Mouse (Mus musculus): ENCODE measurements at regions not wholly inside any gene's neighbourhood (a gene's known extent, or its start where the extent isn't known, plus 50 kb on each side); places are given as distances from the start of the nearest gene placed in this dataset.

- no peak for DNase-seq
These were observed 50.6 kb upstream of the Larp1 start for GRCm38 (mm10) chr11:57958233-57958632.

DNA sequence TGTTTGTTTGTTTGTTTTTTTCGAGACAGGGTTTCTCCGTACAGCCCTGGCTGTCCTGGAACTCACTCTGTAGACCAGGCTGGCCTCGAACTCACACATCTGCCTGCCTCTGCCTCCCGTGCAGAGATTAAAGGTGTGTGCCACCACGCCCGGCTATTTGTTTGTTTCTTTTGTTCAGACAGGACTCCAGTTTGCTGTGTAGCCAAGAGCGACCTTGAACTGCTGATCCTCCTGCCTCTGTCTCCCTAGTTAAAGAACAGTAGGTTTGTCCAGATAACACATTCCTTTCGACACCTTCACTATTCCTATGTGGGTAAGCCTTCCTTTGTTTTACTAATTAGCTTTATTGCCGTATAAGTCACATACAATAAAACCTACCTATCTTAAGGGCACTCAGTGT is 52.0 kb upstream of the Larp1 start:
- DNase-seq, result no peak

GRCm38 (mm10) chr11:57956076-57956475 is 52.8 kb upstream of the Larp1 start:
- no peak for DNase-seq

DNA sequence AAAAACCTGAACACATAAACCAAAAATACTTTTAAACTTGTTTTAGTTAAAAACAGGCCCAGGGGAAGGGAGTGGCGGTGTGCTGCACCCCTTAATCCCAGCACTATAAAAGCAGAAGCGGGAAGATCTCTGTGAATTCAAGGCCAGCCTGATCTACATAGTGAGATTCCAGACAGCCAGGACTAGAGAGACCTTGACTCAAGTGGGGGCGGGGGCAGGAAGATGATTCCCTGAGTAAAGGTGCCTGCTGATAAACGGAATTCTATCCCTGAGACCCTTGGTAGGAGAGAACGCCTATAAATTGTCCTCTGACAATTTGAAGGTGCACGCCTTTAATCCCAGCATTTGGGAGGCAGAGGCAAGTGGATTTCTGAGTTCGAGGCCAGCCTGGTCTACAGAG is 53.4 kb upstream of the Larp1 start:
- no peak for DNase-seq

DNA sequence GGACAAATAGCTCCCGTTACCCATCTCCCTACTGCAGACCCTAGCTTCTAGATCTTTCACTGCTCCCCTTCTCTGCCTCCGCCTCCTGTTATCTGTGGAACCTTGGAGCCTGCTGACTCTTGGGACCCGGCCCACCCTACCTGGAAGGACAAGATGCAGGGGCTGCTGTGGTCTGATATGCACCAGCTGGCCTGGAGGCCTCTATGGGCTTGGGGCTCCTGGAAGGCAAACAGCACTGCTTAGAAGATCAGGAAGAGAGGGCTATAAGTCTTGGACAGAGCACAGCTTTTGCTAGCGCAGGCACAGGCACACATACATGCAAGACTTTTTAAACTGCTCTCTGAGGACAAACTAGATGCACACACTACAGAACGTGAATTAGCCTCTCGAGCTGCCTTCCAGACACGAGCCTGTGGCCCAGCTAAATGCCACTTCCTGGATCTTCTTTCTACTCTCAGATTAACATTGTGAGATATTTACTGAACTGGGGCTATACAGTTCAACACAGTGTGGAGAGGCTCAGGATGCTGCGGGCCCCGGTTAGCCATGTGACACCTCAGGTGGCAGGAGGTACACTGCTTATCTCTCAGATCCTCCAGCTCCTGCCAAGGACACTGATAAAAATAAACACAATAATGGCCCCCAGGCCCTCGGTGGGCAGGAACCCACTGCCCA is 54.2 kb upstream of the Larp1 start:
- DNase-seq, result no peak

GRCm38 (mm10) chr11:57953694-57954093 is 55.2 kb upstream of the Larp1 start:
- no peak for DNase-seq

DNA sequence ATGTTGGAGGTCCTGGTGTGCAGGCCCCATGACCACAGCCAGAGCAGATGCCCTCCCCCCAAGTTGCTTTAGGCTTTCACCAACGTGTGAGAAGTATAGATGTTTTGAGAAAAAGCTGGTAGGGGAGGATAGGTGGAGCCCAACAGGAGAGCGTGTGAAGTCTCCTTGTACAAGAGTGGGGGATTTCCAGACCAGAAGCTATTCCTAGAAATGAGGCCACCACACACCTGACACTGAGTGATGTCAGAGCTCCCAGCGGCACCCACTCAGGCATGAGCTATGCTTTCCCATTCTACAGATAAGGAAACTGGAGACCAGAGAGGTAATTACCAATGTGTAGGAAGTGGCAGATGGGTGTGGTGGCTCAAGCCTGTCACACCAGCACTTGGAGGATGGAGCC is 56.2 kb upstream of the Larp1 start:
- no peak for DNase-seq

GRCm38 (mm10) chr11:57951541-57952326 is 57.1 kb upstream of the Larp1 start:
- no peak for DNase-seq

DNA sequence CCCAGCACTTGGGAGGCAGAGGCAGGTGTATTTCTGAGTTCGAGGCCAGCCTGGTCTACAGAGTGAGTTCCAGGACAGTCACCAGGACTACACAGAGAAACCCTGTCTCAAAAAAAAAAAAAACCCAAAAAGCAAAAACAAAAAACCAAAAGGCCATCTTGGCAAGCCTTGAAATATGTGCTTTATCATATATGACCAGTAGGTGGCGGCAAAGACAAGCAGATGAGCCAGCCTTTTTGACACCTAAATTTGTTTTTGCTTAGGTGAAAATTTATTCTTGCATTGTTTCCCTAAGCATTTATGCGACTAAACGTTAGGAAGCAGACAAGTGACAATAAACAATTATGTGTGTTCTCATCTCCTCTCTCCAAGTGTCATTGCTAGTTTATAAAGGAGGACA is 57.9 kb upstream of the Larp1 start:
- peak; percentile 34 for DNase-seq

DNA sequence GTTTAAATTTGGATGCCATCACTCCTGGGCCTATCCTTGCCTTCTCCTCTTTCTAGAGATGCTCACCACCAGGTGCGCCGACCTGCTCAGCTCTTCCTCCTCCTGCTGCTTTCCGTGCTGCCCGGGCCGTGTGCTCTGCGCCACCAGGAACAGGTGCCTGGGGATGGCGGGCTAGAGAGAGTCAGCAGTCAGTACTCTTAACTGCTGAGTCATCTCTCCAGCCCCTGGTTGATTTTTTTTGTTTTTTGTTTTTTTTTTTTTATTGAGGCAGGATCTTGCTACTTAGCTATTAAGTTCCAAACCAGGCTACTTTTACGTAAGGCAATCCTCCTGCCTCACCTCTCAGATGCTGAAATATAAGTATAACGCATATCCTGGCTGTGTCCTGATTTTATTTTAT is 59.8 kb upstream of the Larp1 start:
- DNase-seq, result no peak

GRCm38 (mm10) chr11:57947347-57947746 is 61.5 kb upstream of the Larp1 start:
- no peak for DNase-seq

DNA sequence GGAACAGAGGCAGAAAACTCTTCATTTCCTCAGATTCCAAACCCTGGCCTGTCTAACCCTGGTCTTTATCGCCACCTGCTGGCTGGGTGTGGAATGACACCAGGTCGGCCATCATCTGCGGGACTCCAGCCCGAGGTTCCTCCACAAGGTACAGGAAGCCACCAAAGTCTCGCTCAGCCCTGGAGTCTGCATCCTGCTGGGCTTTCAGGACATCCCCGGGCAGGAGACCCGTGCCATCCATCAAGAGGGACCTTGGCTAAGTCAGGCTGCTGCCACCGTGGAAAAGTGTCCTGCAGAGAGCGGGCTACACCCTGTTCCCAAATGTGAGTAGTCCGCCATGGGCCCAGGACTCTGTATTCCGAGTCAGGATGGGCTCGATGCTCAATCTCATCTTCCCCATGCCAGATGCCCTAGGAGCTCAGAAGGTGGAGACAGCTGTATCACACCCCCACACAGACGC is 74.4 kb upstream of the Larp1 start:
- peak; percentile 63 for DNase-seq

GRCm38 (mm10) chr11:57933065-57933464 is 75.8 kb upstream of the Larp1 start:
- no peak for DNase-seq

DNA sequence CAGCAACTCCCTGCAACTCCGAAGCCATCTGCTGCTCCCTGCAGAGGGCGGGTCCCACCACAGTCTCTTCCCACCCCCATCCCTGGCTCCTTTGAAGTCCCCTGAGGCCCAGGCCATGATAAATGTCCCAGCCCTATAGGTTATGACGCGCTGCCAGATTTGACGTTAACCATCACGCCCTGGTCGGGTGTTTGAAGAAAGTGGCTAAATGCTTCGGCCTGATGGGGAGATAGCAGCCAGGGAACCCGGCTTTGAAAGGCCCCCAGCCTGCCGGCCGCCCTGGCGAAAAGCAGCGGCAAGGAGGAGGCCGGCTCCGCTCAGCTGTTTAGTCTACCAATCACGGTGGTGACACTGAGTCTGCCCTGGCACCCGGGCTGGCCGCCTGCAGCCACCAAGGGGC is 79.4 kb upstream of the Larp1 start:
- DNase-seq, result no peak

- DNase-seq, result no peak
These were observed 87.6 kb upstream of the Hand1 start for GRCm38 (mm10) chr11:57920263-57920662.

DNA sequence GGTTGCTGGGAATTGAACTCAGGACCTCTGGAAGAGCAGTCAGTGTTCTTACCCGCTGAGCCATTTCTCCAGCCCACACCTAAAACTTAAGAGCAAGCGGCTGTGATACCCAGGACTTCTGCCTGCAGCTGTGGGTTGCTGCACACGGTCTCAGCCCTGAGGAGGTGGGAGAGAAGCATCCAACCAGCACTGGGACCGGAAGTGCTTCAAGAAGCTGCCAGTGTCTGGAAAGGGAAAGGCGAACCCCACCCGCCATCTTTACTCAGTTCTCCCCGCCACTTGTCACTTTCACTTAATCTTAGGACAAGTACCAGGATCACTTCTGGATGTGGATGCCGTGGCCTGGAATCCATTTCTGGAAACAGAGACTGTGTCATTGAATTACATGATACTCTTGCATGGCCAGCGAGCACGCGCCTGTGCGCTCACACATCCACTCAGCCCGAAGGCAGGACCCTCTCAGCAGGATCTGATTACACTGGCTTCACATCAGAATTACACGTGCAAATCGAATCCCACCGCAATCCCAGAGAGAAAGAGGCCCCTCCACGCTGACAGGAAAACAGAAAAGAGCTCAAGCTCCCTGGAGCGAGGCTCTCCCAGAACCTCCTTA is 85.9 kb upstream of the Hand1 start:
- DNase-seq, result no peak

GRCm38 (mm10) chr11:57917974-57918373 is 85.4 kb upstream of the Hand1 start:
- no peak for DNase-seq

DNA sequence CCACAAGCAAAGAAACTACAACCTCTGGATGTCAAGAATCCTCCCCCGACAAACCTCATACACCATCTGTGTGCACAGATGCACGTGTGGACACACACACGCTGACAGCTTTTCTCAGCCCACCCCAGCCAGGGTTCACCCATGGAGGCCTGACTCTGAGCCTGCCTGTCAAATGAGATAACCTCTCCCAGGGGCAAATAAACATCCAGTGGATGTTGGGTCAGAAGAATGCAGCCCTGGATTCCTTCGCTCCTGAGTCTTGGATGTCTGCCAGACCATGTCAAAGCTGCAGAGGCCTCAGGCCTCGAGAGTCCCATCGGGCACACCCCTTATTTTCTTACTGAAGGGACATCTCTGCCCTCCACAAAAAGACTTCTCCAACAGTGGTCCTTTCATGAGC is 83.4 kb upstream of the Hand1 start:
- DNase-seq, result no peak

DNA sequence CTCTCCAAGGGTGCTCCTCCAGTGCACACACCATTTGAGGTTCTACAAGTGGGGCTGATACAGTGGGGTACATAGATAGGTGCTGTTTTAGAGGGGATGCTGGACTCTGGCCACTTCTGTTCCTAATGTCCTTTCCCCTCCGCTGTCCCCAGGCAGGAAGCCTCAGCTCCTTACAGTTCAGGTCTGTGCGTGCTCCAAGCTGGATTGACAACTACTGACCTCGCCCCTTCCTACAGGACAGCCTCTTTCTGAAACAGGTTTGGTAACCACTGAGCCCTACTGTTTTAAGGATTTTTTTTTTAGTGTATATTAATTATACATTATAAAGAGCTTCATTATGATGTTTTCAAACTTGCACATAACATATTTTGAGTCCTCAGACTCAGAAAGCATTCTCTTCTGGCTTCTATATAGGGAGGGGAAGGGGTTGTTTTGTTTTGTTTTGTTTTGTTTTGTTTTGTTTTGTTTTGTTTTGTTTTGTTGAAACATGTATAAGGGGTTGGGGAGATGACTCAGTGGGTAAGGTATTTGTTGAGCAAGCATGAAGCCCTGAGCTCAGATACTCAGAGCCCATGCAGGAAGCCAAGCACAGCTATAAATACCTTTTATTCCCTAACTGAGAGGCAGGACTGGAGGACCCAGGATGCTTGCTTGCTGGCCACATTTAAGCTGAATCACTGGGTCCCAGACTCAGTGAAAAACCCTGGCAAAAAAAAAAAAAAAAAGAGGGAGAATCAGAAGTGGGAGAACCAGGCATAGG is 81.4 kb upstream of the Hand1 start:
- no peak for DNase-seq

- no peak for DNase-seq
These were observed 80.5 kb upstream of the Hand1 start for GRCm38 (mm10) chr11:57913020-57913699.

DNA sequence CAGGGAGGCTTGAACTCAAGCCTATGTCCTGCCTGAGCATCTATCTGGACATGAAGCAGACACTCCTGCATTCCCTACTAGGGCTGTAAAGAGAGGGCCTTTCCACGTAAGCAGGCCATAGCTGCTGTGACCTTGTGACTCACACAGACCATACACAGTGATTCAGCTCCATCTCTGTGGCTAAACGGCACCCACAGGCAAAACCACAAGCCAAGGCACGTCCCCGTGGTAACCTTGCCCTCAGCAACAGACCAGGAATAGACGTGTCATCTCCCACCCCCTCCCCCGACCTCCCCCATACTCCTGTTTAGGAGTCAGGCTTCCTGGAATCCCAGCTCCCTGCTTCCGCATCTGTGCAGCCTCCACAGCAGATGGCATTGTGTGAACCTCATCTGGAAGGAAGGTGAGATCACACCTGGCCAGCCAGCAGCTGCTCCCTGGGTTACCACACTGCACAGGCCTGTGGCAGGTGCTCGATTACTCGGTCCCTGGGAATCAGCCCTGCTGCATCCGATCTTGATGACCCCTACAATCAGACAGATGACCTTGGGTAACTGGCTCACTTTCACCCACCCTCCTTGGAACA is 79.2 kb upstream of the Hand1 start:
- DNase-seq, result no peak

DNA sequence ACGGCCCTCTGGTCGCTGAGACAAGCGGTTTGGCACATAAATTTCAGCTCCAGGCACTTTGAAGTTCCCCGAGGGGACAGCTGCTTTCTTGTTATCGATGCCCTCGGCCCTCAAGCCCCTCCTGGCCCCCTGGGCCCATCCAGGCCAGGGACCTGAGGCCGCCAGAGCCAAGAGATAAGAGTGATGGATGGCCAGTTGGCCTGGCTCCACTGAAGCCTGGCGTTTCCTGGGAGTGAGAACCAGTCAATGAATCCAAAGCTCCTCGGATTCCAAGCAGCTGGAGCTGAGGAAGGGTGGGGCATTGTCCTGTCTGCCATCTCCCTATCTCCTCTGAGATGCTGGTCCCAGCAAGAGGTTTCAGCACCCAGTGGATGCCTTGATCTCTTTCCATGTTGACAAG is 71.6 kb upstream of the Hand1 start:
- no peak for DNase-seq
